Mouse (Mus musculus) kidney, adult 9 months (tissue): ENCODE results near the gene Prpf40a.

Experiments
- DNase-seq: peaks from one replicate; pipeline ENCODE4 v3.0.0; 2022

The Prpf40a gene

DNA sequence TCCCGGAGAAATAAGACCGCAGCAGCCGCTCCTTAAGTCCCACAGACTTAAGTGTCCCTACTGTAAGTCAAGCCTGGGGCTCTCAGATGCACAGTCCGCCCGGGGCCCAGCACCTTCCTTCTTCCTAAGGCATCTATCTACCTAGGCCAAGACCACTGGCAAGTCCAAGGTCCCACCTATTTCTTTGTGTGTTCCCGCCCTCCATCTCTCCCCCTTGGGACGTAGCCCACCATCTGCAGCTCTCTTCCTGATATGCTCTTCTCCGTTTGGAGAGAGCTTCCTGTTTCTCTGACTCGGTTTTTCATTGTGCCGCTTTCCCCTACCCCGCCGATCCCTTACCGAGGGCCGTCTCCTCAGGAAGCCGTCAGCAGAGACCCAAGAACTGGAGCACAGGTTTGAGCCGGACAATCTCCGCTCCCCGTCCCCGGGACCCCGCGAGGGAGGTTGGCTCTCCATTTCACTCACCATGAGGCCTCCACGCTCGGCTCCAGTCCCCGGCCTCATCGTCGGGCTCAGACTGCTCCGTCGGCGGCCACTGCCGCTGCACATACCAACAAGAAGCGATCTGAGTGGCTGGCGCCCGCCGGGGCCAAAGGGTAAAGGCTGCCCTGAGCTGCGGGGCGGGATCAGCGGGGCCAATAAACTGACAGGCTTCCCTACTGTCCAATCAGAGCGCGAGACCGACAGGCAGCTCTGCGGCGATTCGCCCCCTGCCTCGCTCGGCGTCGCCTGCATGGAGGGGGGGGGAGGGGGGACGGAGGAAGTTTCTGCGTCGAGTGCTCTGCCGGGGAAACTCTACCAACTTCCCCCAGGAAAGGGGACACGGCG lies at the start of gene Prpf40a:
TSS of gene Prpf40a (minus strand) at position 601 of the 828 bp plus-strand sequence.
- peak; percentile 99 for DNase-seq

DNA sequence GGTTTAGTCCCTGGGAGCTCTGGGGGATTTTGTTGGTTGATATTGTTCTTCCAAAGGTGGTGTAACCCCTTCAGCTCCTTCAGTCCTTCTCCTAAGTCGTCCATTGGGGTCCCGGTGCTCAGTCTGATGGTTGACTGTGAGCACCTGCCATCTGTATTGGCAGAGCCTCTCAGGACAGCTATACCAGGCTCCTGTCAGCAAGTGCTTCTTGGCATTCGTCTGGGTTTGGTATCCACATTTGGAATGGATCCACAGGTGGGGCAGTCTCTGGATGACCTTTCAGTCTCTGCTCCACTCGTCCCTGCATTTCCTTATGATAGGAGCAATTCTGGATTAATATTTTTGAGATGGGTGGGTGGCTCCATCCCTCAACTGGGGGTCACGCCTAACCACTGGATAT lies 31.2 kb upstream of the Prpf40a start:
- DNase-seq = no peak

DNA sequence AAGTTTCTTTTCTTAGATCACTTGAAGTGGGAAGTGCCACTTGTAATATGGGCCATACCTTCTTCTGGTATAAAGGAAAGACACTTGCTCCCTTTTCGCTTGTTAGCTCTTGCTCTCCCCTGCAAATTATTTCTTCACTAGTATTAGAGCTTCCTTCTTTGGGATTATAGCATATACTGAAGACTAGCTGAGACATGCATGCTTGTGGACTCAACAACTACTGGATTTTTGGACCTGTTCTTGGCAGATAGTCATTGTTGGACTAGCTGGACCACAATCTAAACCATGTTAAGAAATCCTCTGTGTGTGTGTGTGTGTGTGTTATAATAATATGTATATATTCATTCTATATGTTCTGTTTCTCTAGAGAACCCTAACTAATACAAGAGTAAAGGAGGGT lies 22.4 kb upstream of the Prpf40a start:
- no peak for DNase-seq

DNA sequence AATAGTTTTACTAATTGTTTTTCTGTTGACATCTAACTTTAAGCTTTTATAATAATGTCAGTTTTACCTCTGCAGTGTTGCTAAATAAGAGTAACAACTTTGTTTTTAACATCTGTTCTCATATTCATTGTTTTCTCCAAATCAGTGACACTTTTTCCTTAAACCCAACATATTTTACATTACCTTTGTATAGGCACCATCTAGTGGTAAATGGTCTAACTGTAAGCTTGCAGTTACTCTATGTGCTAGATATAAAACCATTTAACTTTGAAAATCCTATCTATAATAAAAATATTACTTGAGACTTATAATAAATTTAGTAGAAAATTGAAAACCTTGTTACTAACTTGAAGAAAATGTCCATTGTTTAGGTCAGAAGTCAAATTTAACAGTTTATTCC lies 15.7 kb upstream of the Prpf40a start:
- DNase-seq = no peak

DNA sequence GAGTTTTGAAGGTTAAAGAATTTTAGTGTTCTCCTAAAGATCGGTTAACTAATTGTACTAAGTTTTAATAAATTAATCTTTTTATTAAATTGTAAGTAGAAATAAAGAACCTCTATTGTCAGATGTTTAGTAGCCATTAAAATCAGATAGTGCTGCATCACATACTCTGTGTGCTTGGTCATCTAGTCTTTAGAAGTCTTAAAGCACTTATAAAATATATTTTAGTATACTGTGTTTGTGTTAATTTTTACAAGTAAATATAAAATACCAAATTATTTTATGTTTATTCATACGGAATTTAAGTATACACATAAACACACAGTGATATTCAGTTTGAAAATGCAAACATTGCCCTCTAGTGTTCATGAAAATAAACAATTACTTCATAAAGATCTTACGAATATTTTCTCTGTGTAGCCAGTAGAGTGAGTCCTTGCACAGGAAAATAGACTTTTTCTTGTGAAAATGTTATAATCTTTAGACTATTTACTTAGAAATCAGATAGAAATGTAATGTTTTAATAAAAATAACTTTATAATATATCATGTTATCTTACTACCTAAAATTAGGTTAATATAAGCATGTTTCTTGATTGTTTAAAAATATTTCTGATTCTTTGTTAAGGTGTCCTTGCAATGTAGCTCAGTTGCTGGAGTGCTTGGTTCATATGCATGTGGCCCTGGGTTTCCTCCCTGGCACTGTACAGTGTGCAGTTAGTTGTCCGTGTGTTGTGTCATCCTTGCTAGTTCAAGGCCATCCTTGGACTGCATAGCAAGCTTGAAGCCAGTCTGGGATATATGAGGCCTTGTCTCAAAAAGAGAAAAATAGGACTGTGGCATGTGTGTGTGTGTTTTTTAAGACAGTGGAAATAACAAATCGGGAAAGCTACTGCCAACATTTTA lies 13.5 kb upstream of the Prpf40a start:
- no peak for DNase-seq

DNA sequence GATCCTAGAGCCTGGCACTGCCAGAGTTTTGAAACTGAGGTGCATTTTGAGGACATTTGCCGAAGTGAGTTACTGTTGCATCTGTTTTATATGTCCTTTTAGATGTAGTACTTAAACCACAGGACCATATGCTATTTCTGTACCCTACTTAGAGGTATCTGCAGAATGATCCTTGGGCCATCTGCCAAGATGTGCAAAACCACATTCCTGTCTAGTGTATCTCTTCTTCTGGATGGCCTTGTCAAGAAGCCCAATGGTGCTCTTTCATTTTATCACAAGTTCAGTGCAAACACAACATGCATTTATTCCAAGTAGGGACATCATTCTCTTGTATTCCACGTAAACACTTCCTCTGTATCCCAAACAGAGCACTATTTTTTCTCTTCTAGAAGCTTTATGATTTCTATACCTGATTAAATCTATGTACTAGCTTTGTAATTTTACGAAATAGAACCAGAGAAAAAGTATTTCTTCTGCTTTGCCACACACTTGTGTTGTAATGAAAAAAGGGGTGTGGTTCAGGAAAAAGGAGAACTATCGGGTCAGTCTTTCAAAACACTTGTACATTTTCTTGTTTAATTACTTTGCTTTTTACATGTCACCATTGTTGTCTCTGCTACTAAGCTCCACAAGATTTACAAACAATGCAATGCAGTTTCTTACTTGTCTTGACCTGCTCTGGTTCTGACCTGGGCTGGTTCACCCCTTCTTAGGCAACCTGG lies 9.2 kb upstream of the Prpf40a start:
- DNase-seq = no peak

DNA sequence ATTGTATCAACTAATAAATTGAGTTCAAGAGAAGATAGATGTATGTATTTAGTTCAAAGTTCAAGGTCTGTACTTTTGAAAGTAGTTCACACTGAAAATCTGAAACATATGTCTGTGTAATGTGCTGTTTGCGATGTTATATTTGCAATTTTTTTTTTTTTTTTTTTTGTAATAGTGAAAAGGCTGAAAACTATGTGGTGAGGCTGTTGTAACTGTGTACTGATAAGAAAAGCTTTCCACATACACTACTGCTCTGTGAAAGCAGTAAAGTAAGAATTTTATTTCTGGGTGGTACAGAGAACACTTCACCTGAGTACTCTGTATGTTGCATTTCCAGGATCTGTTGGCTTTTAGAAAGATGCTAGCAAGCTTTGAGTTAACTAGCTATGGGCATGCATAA lies 8.1 kb upstream of the Prpf40a start:
- DNase-seq = no peak

DNA sequence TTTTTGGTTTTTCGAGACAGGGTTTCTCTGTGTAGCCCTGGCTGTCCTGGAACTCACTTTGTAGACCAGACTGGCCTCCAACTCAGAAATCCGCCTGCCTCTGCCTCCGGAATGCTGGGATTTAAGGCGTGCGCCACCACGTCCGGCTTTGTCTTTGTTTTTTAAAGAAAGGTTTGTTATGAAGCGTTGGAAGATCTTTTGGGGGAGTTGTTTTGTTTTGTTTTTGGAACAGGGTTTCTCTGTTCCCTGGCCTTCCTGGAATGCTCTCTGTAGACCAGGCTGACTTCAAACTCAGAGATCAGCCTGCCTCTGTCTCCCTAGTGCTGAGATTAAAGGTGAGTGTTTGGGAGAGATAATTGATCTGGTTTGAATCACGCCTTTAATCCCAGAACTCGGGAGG lies 5.3 kb upstream of the Prpf40a start:
- no peak for DNase-seq

DNA sequence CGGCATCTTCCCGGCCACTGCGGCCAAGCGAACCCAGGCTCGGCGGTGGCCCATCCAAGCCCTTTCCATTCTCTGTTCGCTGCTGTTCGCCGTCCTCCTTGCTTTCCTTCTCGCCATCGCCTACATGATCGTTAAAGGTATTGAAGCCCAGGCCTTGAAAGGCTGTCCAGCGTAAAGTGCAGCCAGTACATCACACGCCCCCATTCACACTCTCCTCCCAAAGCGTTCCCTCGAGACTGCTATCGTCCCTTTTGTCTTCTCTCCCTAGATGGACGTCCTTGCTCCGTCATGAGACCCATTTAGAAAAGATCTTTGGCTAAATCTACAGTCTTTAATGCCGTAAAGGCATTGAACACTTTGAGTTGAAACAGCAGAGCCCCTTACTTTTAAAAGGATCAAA lies 1.3 kb upstream of the Prpf40a start:
- no peak for DNase-seq

DNA sequence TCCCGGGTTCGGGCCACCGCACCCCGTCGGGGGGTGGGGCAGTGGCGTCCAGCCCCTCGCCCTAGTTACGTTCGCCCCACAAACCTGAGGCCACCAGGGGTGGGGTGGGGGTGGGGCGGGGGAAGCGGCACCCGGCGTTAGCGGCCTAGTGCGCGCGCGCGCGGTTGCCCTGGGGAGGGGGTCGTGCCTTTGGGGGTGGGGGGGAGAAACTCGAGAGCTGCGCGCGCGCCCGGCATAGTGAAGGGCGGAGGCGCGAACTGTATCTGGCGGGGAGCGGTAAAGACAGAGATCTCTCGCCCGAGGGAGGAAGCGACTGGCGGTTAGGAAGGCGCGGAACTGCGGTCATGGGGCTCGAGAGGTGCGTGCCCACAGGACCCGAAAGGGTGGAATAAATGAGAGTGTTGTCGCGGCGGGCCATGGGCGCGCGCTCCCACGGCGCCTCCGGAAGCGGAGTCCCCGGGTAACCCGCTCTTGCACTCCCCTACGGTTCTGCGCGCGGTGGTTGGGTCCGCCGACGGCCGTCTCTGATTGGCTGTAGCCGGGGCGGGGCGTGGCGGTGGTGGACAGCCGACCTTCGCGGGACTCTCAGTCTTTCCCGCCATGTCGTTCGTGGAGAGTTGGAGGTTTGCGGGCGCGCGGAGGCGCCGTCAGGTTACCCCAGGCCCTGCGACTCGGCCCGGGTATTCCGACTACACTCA lies 588 bp upstream of the Prpf40a start, which contains the start of gene Arl6ip6:
TSS of gene Arl6ip6 (plus strand) at position 204 of the 698 bp plus-strand sequence.
- peak; percentile 98 for DNase-seq

DNA sequence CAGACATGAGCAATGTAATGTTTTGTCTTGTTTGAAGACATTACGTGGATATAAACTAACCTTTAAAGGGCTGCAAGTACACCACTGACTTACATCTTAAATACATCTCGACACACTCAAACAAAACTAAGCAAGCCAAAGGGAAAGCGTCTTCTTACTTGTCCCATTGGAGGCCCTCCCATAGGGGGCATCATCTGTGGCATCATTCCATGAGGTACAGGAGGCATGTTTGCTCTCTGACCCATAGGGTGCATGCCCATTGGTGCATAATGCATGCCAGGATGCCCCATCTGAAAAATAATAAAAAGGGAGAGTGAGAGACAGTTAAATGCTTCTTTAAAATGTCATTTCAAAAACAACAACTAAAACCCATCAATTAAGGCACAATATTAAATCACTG lies 1.3 kb downstream of the Prpf40a start:
- DNase-seq = no peak

DNA sequence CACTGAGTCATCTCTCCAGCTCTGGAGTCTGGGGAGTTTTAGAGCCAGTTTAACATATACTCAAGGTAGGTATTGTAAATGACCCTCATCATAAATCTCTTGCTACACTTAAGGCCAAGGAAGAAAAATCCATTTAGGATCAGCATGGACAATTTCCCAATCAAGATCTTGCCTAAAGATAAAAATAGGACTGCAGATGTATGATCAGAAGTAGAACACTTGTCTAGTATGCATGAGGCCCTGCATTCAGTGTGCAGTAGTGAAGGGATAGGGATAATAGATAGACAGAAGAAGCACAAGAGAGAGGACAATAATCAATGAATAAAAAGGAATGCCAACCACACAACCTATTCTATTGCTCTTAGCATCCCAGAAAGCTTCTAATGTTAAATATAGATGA lies 11.2 kb downstream of the Prpf40a start:
- DNase-seq = no peak

DNA sequence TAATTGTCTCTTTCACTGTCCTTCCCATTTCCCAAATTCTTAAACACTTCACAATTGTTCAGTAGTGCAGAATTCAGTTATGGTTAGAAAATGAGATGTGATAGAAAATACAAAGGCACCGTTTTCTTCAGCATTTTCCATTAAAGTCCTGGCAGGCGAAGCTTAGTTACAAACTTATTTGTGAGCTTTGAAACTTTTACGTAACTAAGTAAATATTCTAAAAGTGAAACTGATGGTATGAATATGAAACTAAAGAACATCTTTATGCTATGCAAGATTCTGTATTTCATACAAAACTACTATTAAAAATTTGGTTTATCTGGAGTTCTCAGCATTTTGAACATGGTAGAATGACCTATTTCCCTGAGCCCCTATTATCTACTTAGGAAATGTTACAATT lies 12.1 kb downstream of the Prpf40a start:
- no peak for DNase-seq

DNA sequence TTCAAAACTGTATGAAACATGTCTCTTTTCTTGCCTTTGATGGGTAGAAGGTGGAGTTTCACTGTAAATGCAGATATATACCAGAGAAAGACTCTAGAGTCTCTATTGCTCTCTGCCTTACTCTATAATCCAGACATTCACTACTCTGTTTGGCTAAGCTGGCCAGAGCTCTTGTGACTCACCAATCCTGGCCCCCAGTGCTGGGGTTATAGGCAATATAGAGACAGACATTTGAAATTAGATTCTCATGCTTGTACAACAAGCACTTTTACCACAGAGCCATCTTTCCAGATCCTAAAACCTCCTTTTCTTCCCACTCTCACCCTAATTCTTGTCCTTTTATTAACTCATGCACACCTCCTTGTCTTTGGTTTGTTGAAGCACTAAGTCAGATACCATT lies 17.1 kb downstream of the Prpf40a start:
- no peak for DNase-seq

DNA sequence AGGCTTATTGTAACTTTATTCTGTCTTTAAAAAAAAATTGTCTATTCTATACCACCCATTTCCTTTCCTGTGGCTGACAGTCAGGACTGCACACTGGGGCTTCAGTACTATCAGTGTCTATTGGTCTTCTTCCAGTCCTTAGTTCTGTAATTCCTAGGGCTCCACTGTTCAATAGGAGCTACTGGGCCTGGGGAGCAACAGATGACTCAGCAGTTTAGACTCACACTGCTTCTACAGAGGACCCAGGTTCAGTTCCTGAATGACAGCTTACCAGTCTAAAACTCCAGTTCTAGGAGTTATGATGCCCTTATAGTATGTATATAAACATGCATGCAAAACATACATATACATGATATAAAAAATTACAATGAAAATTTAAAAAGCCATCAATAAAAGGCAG lies 44.2 kb downstream of the Prpf40a start:
- no peak for DNase-seq

DNA sequence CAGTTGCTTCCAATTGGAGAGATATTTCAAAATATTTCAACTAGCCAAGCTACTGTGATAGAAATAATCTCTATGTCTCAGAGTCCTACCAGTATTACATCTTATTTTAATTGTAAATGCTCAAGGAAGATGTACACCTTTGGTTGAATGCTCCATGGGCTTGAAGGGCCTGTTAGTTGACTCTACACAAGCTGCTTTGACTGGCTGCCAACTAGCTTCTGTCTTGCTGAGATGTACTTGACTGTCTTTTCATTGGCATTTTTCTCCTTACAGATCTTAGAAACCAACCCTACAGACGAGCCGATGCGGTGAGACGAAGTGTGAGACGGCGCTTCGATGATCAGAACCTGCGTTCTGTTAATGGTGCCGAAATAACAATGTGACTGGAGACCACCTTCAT lies 59.5 kb downstream of the Prpf40a start:
- no peak for DNase-seq

DNA sequence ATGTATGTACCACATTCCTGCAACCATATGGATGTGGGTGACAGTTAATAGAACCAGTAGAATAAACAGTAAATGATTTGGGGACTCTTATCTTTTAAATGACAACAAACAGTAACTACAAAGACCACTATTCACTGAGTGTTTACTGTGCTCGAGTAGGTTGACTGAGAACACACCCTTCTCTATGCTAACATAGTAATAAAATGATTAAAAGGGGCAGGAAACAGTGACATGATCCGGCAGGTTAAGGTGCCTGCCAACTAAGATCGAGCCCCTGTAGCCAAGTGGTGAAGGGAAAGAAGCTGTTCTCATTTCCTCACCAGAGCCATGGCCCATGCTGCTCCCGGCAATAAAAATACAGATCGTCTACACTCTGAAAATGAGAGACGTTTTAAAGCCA lies 62.0 kb downstream of the Prpf40a start:
- DNase-seq = no peak

DNA sequence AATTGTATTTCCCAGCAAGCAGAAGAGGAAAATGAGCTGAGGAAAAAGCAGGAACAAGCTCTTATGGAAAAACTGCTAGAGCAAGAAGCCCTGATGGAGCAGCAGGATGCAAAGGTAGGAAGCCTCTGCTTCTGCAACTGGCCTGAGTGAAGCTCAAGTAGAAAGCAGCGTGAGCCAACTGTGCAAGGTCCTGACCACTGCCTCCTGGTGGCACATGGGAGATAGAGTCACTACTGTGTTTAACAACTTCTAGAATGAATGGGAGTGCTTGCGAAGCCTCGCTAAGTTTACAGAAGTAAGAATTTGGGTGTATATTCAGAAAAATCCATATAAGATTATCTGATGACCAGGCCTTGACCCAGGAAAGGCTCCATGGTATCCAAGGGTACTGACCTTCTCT lies 65.1 kb downstream of the Prpf40a start:
- no peak for DNase-seq

DNA sequence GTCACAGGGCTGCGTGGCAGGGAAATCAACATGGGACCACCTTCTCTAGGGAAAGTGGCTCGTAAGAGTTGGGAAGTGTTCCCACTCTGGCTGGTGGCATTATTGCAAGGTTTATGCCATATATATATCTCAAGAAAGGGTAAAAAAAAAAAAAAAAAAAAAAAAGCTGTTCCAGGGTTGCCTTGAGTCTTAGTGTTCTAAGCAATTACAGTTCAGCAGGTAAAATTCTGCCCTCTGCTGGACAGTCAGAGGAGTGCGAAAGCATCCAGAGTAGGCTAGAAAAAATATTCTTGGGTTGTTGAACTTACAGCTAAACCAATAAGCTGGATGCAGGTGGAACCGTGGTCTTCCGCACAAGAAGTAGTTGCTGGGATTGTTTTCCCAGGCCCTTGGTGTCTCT lies 69.3 kb downstream of the Prpf40a start:
- peak; percentile 48 for DNase-seq

DNA sequence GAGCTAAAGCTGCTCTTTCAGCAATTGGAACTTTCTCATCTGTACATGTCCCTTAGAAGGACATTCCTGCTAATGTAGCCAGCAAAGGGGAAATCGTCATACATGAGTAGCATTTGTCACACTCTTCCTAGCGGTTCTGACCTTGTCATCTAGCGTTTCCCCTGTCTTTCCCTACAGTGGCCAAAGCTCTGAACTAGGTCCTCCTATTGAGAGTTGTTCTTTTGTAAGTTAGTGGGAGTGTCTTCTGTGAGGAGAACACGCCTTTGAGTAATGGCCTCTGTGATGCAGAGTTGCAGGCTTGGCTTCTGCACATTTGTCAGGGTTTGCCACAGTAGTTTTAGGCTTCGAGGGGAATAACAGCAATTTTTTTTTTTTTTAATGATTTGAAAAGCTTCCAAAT lies 82.5 kb downstream of the Prpf40a start:
- DNase-seq = no peak

DNA sequence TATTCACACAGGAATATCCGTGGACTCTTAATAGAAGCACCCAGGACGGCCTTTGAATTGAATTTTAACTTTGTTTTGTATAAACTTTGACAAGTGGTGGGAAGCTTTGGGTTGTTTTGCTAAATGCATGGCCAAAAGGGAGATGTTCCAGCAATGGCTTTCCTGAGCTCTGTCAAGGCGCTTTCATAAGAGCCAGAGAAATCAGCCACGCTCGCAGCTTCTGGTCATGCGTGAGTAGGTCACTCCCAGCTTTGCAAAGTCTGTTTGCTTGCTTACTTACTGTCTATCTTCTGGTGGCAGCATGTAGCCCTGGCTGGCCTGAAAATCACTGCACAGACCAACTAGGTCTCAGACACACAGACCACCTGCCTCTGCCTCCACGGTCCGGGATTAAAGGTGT lies 84.6 kb downstream of the Prpf40a start:
- no peak for DNase-seq

DNA sequence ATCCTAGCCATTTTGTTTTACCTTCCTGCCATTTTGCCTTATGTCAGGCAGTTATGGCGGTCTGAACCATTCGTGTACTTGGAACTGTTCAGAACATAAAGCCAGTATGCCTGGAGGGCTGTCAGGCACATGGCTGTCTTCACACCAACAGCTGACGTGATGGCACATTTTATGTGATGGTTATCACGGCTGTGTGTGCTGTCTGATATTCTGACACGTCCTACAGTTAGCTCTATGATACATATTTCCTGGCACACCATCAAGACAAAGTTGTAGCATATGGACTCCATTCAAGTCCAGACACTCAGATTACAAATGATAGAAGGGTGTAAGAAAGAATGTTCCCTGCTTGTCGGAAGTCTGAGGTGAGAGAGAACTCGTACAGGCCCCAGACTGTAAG lies 85.0 kb downstream of the Prpf40a start:
- DNase-seq = no peak

DNA sequence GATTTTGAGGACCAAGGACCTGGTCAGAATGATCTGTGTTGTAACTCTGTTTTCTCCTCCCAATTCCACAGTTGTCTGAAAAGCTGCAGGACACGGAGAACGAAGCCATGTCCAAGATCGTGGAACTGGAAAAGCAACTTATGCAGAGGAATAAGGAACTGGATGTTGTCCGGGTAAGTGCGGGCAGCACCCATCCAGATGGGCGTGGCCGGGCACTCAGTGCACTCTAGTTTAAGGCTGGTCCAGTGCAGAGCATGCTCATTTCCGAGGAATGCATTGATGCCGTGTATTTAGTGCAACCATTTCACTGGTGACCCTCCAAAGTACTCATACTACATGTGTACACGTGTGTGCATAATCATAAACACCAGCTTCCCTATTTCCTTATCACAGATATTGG lies 85.7 kb downstream of the Prpf40a start:
- no peak for DNase-seq
